In genomic region chr1:190845419-190845818, GRCm38 (mm10) we compare ENCODE assay signal across 24 mouse cellular contexts.
"Had no signal": no experiment of that assay in that cellular context is flagged by ENCODE, and none has a peak within 500 bp of the region (broad histone marks: within the 10 kb centered on the region; RNA-seq: fewer than 3 reads in every experiment).

No protein-coding gene starts in this region.

- ATAC-seq: hindbrain, embryonic 16.5 days; inflammation-experienced regulatory T-cells, adult 6 months; liver, embryonic 12.5 days had no signal

- H3K4me2 ChIP-seq: heart, embryonic 12.5 days; hindbrain, embryonic 12.5 days; hindbrain, embryonic 14.5 days; limb, embryonic 13.5 days; limb, embryonic 15.5 days; liver, embryonic 12.5 days had no signal

- H3K27ac ChIP-seq: gastrocnemius, adult 2 months; heart, embryonic 10.5 days; hindbrain, embryonic 10.5 days; hindbrain, embryonic 12.5 days; hindbrain, embryonic 14.5 days; left cerebral cortex, adult 2 months; limb, embryonic 13.5 days; limb, embryonic 15.5 days; liver, embryonic 12.5 days; liver, embryonic 14.5 days had no signal

- DNase-seq: gastrocnemius, adult 2 months; gastrocnemius, postnatal 10 days; gastrocnemius, postnatal 25 days; heart, adult 18-20 months; heart, postnatal 10 days; heart, postnatal 4 days; kidney, adult 18-20 months; kidney, postnatal 10 days; kidney, postnatal 25 days; kidney, postnatal 4 days; left cerebral cortex, postnatal 4 days had no signal

- H3K9me3 ChIP-seq: heart, embryonic 10.5 days; heart, embryonic 12.5 days; hindbrain, embryonic 10.5 days; hindbrain, embryonic 12.5 days; limb, embryonic 13.5 days; limb, embryonic 15.5 days; liver, embryonic 12.5 days had no signal

- H3K4me3 ChIP-seq: gastrocnemius, adult 2 months; heart, embryonic 10.5 days; heart, embryonic 12.5 days; hindbrain, embryonic 10.5 days; hindbrain, embryonic 12.5 days; layer of hippocampus, adult 2 months; left cerebral cortex, adult 2 months; limb, embryonic 13.5 days; limb, embryonic 15.5 days; liver, embryonic 12.5 days had no signal

- H3K9ac ChIP-seq: heart, embryonic 12.5 days; hindbrain, embryonic 12.5 days; hindbrain, embryonic 14.5 days; limb, embryonic 13.5 days; limb, embryonic 15.5 days; liver, embryonic 12.5 days; liver, embryonic 14.5 days had no signal

- H3K27me3 ChIP-seq: heart, embryonic 12.5 days; hindbrain, embryonic 12.5 days; limb, embryonic 13.5 days; limb, embryonic 15.5 days; liver, embryonic 12.5 days had no signal

- H3K4me1 ChIP-seq: limb, embryonic 13.5 days; limb, embryonic 15.5 days had no signal
